Mouse (Mus musculus): ENCODE data around the gene Smarcd1. TPM values are rescaled to one million over a fixed set of nuclear protein-coding genes. Genes with fewer than 3 reads are reported as not detected.
"Not testable (repeated sequence)": the region's sequence is repeated elsewhere in the genome, so short reads cannot be mapped to it uniquely, and the experiment has no call there.

Smarcd1 gene
- total RNA-seq, 2 experiments from 2014 or later = 134 to 148 TPM

DNA sequence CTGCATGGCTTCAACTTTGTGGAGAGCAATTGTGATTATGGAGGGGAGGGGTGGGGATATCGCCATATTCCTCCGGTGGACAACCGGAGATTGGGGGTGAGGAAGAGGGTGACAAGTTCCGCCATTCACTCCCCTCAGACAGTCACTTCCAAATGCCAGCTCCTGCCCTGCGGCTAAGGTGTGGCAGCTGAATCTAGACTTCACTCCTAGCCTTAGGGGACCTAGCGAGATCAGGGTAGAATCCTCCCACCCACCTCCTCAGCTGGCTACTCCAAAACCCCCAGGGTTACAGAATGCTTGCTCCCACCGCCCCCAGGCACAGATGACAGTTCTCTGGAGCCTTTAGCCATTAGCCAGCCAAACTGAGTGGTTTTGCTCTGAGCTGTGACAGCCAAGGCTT is 22.9 kb upstream of the Smarcd1 start:
- intact Hi-C loops (cut with DNase I) = no loop called here
- DNase-seq = no peak

GRCm38 (mm10) chr15:99682880-99683279 is 19.0 kb upstream of the Smarcd1 start:
- intact Hi-C loops (cut with DNase I) = no loop called here
- no peak for DNase-seq

GRCm38 (mm10) chr15:99684156-99684555 is 17.8 kb upstream of the Smarcd1 start:
- intact Hi-C loops (cut with DNase I) = no loop called here
- DNase-seq = no peak

- intact Hi-C loops (cut with DNase I) = loop anchor here (5.0 kb wide), 1 partner anchor 91 kb away; no protein-coding TSS in a partner anchor
- DNase-seq = peak; percentile 54
Measured at GRCm38 (mm10) chr15:99688712-99689111, 13.2 kb upstream of the Smarcd1 start.

DNA sequence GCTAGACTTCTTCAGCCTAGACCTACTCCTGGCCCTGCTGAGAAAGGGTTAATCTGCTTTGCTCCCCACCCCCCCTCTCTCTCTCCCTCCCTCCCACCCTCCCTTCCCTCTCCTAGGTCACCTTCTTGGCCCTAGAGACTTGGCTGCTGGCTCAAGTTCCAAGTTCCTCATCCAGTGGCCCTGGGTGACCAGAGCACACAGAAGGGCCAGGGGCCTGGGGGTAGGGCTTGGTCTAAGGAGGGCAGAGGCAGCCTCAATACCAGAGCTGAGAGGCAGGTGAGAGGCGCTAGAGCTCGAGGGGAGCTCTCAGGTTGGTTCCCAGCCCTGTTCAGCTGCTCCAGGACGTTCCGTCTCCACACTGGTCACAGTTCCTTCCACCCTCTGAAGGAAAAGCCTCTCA is 11.0 kb upstream of the Smarcd1 start:
- no peak for DNase-seq
- intact Hi-C loops (cut with DNase I) = no loop called here

DNA sequence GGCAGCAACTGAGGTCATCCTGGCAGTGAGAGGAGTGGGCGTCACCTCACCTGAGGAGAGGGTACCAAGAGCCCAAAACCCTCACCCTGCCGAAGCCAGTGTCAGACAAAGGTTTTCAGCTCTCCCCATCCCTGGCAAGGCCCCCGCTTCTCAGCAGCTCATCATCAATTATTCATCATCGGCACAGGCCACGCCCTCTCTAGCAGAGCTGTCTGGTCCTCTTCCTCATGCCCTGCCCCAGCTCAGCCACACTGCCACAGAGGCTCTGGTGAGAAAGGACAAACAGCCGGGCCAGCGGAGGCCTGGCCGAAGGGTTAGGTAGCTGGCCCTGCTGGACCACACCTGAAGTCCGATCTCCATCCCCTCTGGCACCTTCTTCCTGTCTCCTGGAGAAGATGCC is 10.0 kb upstream of the Smarcd1 start:
- intact Hi-C loops (cut with DNase I) = no loop called here
- DNase-seq = no peak

GRCm38 (mm10) chr15:99697309-99697708 is 4.6 kb upstream of the Smarcd1 start:
- intact Hi-C loops (cut with DNase I) = no loop called here
- DNase-seq = no peak

GRCm38 (mm10) chr15:99698533-99699085 is 3.3 kb upstream of the Smarcd1 start:
- DNase-seq = no peak
- intact Hi-C loops (cut with DNase I) = no loop called here

- intact Hi-C loops (cut with DNase I) = no loop called here
- no peak for DNase-seq
Measured at GRCm38 (mm10) chr15:99699715-99700114, 2.2 kb upstream of the Smarcd1 start.

DNA sequence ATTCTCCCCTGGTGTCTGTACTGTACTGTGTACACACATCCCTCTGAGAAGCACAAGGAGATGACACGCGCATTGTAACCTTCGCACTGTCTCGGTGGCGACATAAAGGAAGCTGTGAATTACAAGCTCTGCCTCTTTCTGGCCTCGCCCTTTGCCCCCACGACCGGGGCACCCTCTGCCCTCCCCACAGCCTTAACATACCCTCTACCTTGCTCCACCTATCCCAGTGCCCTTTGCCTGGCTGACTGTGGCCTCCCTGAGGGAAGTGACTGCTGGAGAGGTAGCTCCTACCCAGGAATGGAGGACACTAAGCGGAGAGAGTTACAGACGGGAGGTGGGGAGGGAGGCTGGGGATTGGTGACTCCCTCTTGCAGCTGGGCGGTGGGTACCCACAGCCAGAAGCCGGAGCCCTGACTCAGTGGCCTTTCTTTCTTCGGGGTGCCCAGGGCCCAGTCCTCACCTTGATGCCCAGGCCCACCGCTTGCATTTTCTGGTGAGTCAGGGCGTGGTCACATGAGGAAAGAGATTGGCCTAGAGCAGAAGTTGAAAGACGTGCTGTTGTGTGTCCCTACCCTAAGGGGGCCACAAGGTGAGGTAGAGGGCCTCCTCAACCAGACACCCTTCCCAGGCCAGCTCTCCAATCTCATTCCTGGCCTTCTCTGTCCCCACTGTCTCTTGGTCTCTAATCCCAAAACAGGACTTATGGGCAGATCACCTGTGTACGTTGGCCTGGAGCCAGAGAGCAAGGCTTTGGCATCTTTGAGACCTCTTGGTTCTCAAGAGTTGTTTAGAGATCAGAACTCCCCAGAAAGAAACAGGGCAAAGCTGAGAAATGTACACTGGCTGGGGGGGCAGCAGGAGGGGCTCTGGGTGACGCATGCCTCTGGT is 1.5 kb upstream of the Smarcd1 start:
- intact Hi-C loops (cut with DNase I) = no loop called here
- no peak for DNase-seq

DNA sequence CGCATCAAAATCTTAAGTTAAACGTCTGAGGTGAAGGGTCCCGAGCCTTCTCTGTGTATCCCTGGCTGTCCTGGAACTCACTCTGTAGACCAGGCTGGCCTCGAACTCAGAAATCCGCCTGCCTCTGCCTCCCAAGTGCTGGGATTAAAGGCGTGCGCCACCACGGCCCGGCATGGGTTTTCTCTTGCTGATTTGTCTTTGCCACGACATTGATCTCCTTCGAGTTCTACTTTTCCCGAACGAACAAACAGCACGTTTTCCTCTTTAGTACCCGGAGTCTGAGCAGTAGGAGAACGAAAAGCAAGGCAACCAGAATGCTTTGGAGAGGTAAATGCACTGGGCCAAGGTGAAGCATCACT is 310 bp upstream of the Smarcd1 start:
- intact Hi-C loops (cut with DNase I) = not testable (repeated sequence)

GRCm38 (mm10) chr15:99703104-99703503 is 1.2 kb downstream of the Smarcd1 start:
- no peak for DNase-seq
- intact Hi-C loops (cut with DNase I) = no loop called here

More for the DNA sequence above, 310 bp upstream of the Smarcd1 start:
- not testable (repeated sequence) for DNase-seq

DNA sequence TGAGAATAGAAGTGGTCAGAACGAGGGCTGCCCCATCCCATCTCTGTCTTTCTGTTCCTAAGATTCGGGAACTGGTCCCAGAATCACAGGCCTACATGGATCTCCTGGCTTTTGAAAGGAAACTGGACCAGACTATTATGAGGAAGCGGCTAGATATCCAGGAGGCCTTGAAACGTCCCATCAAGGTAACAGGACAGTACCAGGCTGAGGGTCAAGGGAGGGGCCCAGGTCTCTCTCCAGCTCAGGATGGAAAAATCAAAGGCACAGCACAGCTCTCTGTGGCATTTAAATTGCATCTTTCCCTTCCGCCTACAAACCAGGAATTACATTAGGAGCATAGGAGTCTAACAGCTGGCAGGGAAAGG is 1.7 kb downstream of the Smarcd1 start:
- intact Hi-C loops (cut with DNase I) = no loop called here
- no peak for DNase-seq

DNA sequence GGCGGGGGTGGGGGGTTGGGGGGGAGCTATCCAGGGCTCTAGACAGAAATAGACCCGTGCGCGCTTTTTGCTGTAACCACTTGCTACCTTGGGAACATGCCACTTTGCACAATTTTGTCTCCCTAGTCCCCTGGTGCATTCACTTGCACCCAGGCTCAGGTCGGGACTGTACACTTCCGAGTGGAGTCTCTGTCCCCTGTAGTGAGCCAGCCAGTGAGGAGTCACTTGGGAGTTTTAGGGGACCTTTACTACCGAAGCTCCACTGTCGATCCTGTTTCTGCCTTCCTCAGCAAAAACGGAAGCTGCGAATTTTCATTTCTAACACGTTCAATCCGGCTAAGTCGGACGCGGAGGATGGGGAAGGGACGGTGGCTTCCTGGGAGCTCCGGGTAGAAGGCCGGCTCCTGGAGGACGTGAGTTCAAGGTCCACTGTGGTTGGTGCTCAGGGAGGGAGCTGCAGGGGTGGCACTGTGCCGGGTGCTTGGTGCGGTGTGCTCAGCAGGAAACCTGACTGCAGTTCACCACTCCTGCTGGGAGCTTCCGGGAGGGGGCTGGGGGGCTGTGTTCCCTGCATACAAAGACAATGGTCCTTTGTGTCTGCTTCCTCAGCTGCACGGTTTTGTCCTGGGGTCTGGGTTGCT is 2.2 kb downstream of the Smarcd1 start:
- intact Hi-C loops (cut with DNase I) = no loop called here
- no peak for DNase-seq

DNA sequence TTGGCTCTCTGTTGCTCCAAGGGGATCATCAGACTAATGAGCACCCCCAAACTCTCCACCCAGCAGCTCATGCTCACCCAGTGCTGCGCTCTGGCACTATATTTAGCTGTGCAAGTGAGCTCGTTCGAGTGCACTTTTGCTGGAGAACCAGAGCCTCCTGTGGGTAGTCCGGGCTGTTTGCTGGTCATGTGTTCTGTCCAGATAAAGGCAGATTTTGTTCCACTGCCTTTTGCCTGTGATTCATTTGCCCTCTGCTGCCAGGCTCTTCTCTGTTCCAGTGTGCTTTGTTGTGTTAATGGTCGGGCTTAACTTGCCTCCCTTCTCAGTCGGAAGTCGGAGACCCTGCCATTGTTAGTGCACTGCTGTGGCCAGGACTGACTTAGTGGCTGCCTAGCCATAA is 3.0 kb downstream of the Smarcd1 start:
- no peak for DNase-seq
- intact Hi-C loops (cut with DNase I) = no loop called here

DNA sequence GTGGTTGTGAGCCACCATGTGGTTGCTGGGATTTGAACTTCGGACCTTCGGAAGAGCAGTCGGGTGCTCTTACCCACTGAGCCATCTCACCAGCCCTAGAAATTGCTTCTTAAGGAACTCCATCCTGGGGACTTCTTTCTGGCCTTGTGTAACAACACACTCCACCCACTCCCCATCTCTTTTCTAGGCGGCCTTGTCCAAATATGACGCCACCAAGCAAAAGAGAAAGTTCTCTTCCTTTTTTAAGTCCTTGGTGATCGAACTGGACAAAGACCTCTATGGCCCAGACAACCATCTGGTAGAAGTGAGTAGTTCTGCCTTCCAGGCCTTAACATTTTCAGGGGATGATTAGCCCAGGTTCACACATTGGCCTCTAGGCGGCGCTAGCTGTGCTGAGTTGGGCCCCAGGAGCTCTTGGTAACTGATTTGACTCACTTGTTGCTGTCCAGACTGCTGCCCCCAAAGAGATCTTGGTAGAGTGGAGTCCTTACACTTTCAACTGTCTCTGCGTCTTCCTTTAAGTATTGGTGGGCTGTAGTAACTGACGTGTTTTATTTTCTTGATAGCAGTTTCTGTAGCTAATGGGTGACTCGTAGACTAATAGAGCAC is 3.6 kb downstream of the Smarcd1 start, which contains the start of gene Gm17349:
Gm17349 (minus strand) TSS at position 51 of the 609 bp plus-strand sequence.
- peak; percentile 60 for DNase-seq
- intact Hi-C loops (cut with DNase I) = no loop called here

- intact Hi-C loops (cut with DNase I) = no loop called here
- no peak for DNase-seq
Measured at GRCm38 (mm10) chr15:99708176-99708575, 6.2 kb downstream of the Smarcd1 start.

DNA sequence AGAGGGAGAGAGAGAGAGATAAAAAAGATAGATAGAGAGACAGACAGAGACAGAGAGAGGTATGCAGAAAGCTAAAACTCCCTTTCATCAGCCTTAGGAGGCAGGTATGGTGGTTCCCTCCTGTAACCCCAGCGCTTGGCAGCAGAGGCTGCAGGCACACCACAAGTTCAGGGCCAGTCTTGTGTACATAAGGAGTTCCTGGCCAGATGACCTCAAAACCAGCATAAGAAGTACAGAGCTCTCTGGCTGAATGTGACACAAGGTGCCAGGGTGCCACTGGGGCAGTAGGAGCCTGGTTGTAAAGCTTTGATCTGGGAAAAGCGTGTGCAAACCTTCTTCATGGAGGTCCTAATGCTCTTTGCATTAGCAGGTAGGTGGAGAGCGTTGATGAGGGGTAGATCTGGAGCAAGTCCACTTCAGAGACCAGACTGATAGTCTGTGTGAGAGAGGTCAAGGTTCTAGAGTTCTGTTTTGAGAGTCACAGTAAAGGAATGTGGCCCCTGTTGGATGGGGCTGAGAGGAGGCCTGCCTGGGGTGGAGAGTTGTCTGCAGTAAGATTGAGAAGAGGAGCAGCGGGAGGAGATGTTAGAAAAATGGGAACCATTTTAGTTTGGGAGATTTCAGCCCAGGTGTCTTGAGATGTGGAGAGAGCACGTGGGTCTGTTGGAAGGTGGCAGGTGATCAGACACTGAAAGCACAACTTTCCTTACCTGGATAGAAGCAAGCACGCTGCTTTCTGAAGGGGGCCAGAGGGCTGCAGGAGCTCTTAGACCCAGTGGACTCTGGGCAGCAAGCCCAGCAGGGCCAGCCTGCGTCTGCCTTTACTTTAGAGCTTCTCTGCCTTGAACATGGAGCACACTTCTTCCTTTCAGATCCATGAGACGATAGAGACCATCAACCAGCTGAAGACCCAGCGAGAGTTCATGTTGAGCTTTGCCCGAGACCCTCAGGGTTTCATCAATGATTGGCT is 8.6 kb downstream of the Smarcd1 start:
- no peak for DNase-seq
- intact Hi-C loops (cut with DNase I) = loop anchor here (10.0 kb wide), 1 partner anchor 194 kb away; no protein-coding TSS in a partner anchor

- intact Hi-C loops (cut with DNase I) = loop anchor here (10.0 kb wide), 1 partner anchor 193 kb away; no protein-coding TSS in a partner anchor
- DNase-seq = no peak
Measured at GRCm38 (mm10) chr15:99711491-99711890, 9.6 kb downstream of the Smarcd1 start.

Measured in left cerebral cortex, postnatal 4 days (tissue).